Mouse (Mus musculus): ENCODE data around the gene Cfap99. TPM values are rescaled to one million over a fixed set of nuclear protein-coding genes. Genes with fewer than 3 reads are reported as not detected.

Gene Cfap99
- polyA plus RNA-seq, 1 experiment from 2014 or later = not detected

GRCm38 (mm10) chr5:34372141-34372540, 83.7 kb downstream of the Cfap99 start:
- ATAC-seq (ENCODE audit: low FRiP score) = no peak
- no peak overlapping the region for H3K27ac ChIP-seq (replicated peaks)
- H3K4me1 ChIP-seq = peaks cover 24% of the 10 kb centered on the region
- no peak overlapping the region; the same call in 1 of the 2 replicates for H3K4me3 ChIP-seq (replicated peaks)
- H3K4me2 ChIP-seq = peak overlapping the region; percentile 2; the same call in 1 of the 2 replicates
- H3K9me3 ChIP-seq (replicated peaks) = no peaks in the 10 kb centered on the region
- H3K9ac ChIP-seq (replicated peaks) = no peak overlapping the region
- no peaks in the 10 kb centered on the region for H3K36me3 ChIP-seq
- no peaks in the 10 kb centered on the region for H3K27me3 ChIP-seq (replicated peaks)

- no peaks in the 10 kb centered on the region for H3K9me3 ChIP-seq (replicated peaks)
- no peak for ATAC-seq (ENCODE audit: low FRiP score)
- no peak overlapping the region for H3K4me3 ChIP-seq (replicated peaks)
- no peaks in the 10 kb centered on the region for H3K27me3 ChIP-seq (replicated peaks)
- H3K4me1 ChIP-seq = peaks cover 24% of the 10 kb centered on the region
- no peak overlapping the region for H3K27ac ChIP-seq (replicated peaks)
- peak overlapping the region; percentile 2; the same call in 1 of the 2 replicates for H3K4me2 ChIP-seq
- H3K9ac ChIP-seq (replicated peaks) = no peak overlapping the region
- H3K36me3 ChIP-seq = no peaks in the 10 kb centered on the region
These were observed 84.1 kb downstream of the Cfap99 start for GRCm38 (mm10) chr5:34372541-34372940.

Other genes starting within 250 kb of the Cfap99 start
- 0.31 and 0.52 TPM in 2 replicates for gene Poln, start 119.2 kb upstream of the Cfap99 start, polyA plus RNA-seq (2015; fragmentation: Nextera tagmentation; extraction: Ambion mirVana)
- 13.1 and 19.2 TPM in 2 replicates for gene Haus3, start 119.1 kb upstream of the Cfap99 start, polyA plus RNA-seq (2015; fragmentation: Nextera tagmentation; extraction: Ambion mirVana)
- 25.7 and 29.7 TPM in 2 replicates for gene Mxd4, start 100.9 kb upstream of the Cfap99 start, polyA plus RNA-seq (2015; fragmentation: Nextera tagmentation; extraction: Ambion mirVana)
- 6.3 and 7.5 TPM in 2 replicates for gene Zfyve28, start 151 bp upstream of the Cfap99 start, polyA plus RNA-seq (2015; fragmentation: Nextera tagmentation; extraction: Ambion mirVana)
- gene Rnf4, start 47.7 kb downstream of the Cfap99 start, polyA plus RNA-seq (2015; fragmentation: Nextera tagmentation; extraction: Ambion mirVana) = 122 and 135 TPM in 2 replicates
- 12.4 and 13.1 TPM in 2 replicates for gene Fam193a, start 81.3 kb downstream of the Cfap99 start, polyA plus RNA-seq (2015; fragmentation: Nextera tagmentation; extraction: Ambion mirVana)
- gene Tnip2, start 225.4 kb downstream of the Cfap99 start, polyA plus RNA-seq (2015; fragmentation: Nextera tagmentation; extraction: Ambion mirVana) = 13.2 and 18.2 TPM in 2 replicates
- gene Sh3bp2, start 237.2 kb downstream of the Cfap99 start, polyA plus RNA-seq (2015; fragmentation: Nextera tagmentation; extraction: Ambion mirVana) = 17.9 and 22.6 TPM in 2 replicates

All from neural tube, embryonic 15.5 days (tissue).